20 mouse cellular contexts compared by ENCODE assay signal in the genomic region with DNA sequence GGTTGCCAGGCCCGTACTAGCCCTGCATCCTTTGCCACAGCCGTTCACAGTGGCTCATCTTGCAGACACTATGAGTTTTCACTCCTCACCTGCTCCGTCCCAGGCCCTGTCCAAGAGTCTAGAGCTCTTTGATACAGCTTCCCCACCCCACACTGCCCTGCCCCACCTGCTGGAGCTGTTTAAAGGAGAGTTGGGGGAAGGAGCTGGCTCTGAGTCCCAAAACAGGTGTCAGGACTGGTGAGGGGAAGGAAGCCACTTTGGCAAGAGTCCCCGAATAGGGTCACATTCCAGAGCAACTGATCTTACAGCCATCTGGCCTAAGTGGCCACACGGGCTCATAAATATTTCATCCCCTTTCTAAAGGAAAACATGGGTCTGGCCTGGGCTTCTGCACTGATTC. TPM values are rescaled to one million over a fixed set of nuclear protein-coding genes. Genes with fewer than 3 reads are reported as not detected.
DNase-seq lines count a peak whose midpoint lies in the region; TF ChIP-seq lines count a peak whose summit lies in the region.
"Had no signal": no experiment of that assay in that cellular context is flagged by ENCODE, and none has a peak within 500 bp of the region (broad histone marks: within the 10 kb centered on the region; RNA-seq: fewer than 3 reads in every experiment).

No protein-coding gene starts in this region.

- TF ChIP-seq POLR2A in myocyte (IDR thresholded peaks at IDR 0.05; ENCODE audit: insufficient read length, low read depth), result no peak

- H3K36me3 ChIP-seq in myocyte (ENCODE audit: control insufficient read depth, insufficient read depth), result no peaks in the 10 kb centered on the region
- H3K36me3 ChIP-seq: embryonic facial prominence, embryonic 10.5 days; embryonic facial prominence, embryonic 12.5 days; forebrain, embryonic 15.5 days; G1E had no signal

- H3K27me3 ChIP-seq in myocyte (ENCODE audit: control insufficient read depth, insufficient read depth, insufficient read length), result no peaks in the 10 kb centered on the region
- H3K27me3 ChIP-seq: embryonic facial prominence, embryonic 12.5 days; forebrain, embryonic 13.5 days; forebrain, embryonic 15.5 days had no signal

- no peak overlapping the region for H3K4me2 ChIP-seq in myocyte (ENCODE audit: low read depth)
- H3K4me2 ChIP-seq: embryonic facial prominence, embryonic 12.5 days; forebrain, embryonic 13.5 days; forebrain, embryonic 15.5 days had no signal

- H3K79me2 ChIP-seq in myocyte (ENCODE audit: control insufficient read depth, insufficient read depth), result no peaks in the 10 kb centered on the region

- DNase-seq in gastrocnemius, adult 18-20 months (ENCODE audit: low spot score), result peak; percentile 38
- DNase-seq in gastrocnemius, postnatal 10 days, result no peak
- DNase-seq in gastrocnemius, postnatal 14 days, result peak; percentile 13
- no peak for DNase-seq in gastrocnemius, postnatal 36 days
- DNase-seq in Muller cell, postnatal 12 days (ENCODE audit: inconsistent ontology term), result peak; percentile 10
- DNase-seq in left cerebral cortex, adult 18-20 months (ENCODE audit: low spot score in 2 of 2), result no peak
- no peak for DNase-seq in lung, postnatal 25 days (ENCODE audit: low spot score)
- DNase-seq: adrenal gland, adult 2 months; adrenal gland, postnatal 10 days; adrenal gland, postnatal 36 days; cerebellum, adult 11-12 months; cerebellum, adult 2 months; cerebellum, adult 9-10 months; cerebellum, postnatal 25 days had no signal

- H3ac ChIP-seq in myocyte (ENCODE audit: control insufficient read depth, insufficient read length), result no peak overlapping the region

- H3K4me3 ChIP-seq in myocyte, result no peak overlapping the region
- H3K4me3 ChIP-seq: embryonic facial prominence, embryonic 10.5 days; embryonic facial prominence, embryonic 12.5 days; forebrain, embryonic 13.5 days; forebrain, embryonic 15.5 days had no signal

- intact Hi-C loops in gastrocnemius, postnatal 14 days (cut with DNase I; ENCODE audit: low total_unique reads), result no loop called here
- intact Hi-C loops in gastrocnemius, postnatal 36 days (cut with DNase I), result no loop called here

TF ChIP-seq in myocyte, 11 proteins besides CTCF, POLR2A, EP300 and RAD21:
- TF ChIP-seq SRF (IDR thresholded peaks at IDR 0.05; ENCODE audit: control insufficient read depth, insufficient read length, low read depth), result no peak
- TF ChIP-seq CEBPB (IDR thresholded peaks at IDR 0.05; ENCODE audit: insufficient read depth, poor library complexity, severe bottlenecking), result no peak
- no peak for TF ChIP-seq TCF3 (IDR thresholded peaks at IDR 0.05; ENCODE audit: insufficient read length, low read depth)
- TF ChIP-seq MYOD1 (IDR thresholded peaks at IDR 0.05; ENCODE audit: control insufficient read depth in 1 of 3, insufficient read length in 2 of 3, low read depth in 2 of 3), result peak in 2 of 3 experiments; percentile 50 to 65
- peak in 1 of 3 experiments; percentile 45 for TF ChIP-seq MYOG (IDR thresholded peaks at IDR 0.05; ENCODE audit: control insufficient read depth in 1 of 3, insufficient read depth in 1 of 3, insufficient read length in 2 of 3, low read depth in 2 of 3)
- no peak for TF ChIP-seq POLR2AphosphoS2 (IDR thresholded peaks at IDR 0.05; ENCODE audit: insufficient read length, low read depth)

RNA-seq across cellular contexts. Expression of a gene that starts 51.0 kb away (rescaled TPM):
- total RNA-seq in gastrocnemius, adult 18-20 months (2021), result under 1 TPM; 0.11 to 0.57 TPM
- total RNA-seq in gastrocnemius, postnatal 10 days (2021), result 1 to 10 TPM; 1.2 to 1.6 TPM
- total RNA-seq in gastrocnemius, postnatal 14 days (2021), result 1 to 10 TPM in 1 of 2 experiments, under 1 TPM in 1; 0.88 to 1.1 TPM
- under 1 TPM; 0.39 to 0.51 TPM for total RNA-seq in gastrocnemius, postnatal 36 days (2021)
- polyA plus RNA-seq in myocyte (2012; fragmentation: generic; extraction: Trizol), result 2.1 TPM
- total RNA-seq in left cerebral cortex, adult 18-20 months (2021), result 1 to 10 TPM; 1.5 to 2.7 TPM

Comparison
In these comparisons a context has a peak if more than half of its experiments do, and no peak if none do; other contexts are left out.
1. DNase-seq: peak in gastrocnemius, adult 18-20 months (single experiment), gastrocnemius, postnatal 14 days (single experiment) and Muller cell, postnatal 12 days (single experiment); none in gastrocnemius, postnatal 10 days (single experiment), gastrocnemius, postnatal 36 days (0 of 2), left cerebral cortex, adult 18-20 months (0 of 2) and lung, postnatal 25 days (single experiment).